Mouse (Mus musculus) kidney, adult 18-20 months (tissue): ENCODE results near the gene Muc1.

Experiments used
- DNase-seq: peaks from one replicate; pipeline ENCODE4 v3.0.0; 2021

Muc1 gene

DNA sequence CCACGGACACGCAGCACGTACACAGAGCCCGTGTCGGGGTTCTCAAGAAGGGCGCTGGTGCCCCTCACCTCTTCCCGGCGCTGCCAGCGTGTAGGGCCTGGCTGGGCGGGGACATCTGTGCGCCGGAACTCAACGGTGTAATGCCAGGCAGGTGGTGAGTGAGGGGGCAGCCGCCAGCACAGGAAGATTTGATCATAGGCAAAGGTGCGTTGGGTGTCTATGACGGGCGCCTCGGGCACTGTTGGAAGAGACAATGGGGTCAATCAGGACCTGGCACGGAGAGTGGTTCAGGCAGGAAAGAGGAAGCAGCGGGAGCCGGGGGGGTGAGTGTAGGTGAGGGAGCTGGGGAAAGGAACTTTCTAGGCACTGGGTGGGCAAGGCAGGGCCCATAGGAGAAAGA, 8.8 kb downstream of the Muc1 start:
- DNase-seq = no peak

GRCm38 (mm10) chr3:89238494-89238893, 9.6 kb downstream of the Muc1 start:
- peak; percentile 19 for DNase-seq

- DNase-seq = peak; percentile 64
Measured at GRCm38 (mm10) chr3:89242331-89242895, 13.6 kb downstream of the Muc1 start.

GRCm38 (mm10) chr3:89243609-89244008, 14.8 kb downstream of the Muc1 start:
- DNase-seq = peak; percentile 55

DNA sequence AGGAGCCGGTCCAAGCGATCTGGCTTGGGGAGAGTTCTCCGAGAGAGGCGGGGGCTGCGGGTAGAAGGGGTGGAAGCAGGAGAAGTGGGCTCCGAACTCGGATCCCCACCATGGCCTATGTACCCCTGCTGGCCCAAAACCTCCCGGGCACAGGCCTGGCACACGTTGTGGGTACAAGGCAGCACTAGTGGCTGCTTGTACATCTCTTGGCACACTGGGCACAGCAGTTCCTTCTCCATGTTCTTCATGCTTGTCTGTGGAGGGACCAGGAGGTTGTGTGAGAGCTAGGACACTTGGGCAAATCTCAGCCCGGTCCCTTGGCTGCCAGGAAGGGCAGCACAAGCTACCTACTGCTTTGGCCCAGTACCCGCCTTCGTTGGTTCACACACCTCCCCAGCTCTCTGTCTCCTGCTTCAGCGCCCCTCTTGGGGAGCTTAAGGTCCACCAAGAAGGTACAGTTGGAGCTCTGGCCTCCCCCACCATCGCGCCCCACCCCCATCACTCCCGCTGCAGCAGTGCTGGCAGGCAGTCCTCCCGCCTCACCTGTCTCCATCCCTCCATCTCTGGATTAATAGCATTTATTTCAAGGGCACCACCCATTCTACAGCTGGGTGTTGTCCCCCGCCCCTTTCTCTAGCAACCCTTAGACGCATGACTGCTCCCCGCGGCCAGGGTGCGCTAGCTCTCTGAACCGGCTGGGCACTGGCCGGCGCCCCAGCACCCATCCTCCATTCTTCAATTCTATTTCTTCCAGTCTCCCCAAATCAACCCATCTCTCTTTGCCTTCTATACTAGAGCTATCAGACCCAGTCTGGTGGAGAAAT, 15.5 kb downstream of the Muc1 start:
- peak; percentile 49 for DNase-seq

DNA sequence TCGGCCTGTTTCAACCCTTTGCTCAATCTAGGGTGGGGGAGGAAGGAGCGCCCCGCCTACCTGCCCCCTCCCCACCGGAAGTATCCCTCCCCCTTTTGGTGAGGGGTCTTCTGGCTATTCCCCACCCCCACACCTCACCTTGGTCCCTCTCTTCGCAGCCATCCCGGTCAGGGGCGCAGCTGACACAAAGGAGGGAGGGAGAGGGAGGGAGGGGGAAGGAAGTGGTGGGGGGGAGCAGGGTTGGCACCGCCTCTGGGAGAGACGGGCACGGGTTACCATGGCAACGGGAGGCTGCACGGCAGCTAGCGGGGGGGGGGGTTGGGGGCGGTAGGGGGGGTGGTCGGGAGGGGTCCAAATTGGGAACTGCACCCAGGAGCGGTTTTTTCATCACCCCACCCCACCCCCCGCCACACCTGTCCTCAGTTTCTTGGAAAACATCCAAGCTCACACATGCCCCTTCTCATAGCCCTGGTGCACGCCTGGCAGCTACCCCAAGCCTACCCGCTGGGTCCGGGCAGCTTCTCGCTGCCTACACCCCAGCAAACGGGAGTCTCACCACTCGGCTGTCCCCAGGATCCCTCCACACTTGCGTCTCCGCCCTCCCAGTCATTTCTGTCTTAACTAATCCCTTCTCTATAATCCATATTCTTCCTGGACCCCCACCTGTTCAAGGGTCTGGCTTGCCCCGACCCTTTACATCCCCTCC, 16.3 kb downstream of the Muc1 start:
- DNase-seq = no peak

DNA sequence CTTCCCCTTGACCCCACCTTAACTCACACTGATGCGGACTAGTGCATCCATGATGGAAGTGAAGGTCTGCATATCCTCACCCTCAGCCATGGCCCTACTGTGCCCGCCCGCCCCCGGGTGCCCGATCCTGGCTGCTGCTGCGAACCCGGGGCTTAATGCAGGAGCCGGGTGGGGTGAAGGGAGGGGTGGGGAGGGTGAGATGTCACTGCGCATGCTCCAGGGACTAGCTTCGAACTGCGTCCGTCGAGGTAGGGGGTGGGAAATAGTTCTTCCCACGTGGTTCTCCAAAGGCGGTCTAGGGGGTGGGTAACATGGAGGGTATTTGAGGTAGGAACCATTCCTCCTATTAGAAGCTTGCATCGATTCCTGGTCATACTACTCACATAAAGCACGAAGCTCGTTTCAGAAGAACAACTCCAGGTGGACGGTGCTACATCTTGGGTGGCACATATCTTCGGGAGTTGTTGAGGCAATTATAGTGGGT, 16.9 kb downstream of the Muc1 start, which contains the start of gene Krtcap2:
Krtcap2 (plus strand) TSS at position 279 of the 484 bp plus-strand sequence.
- no peak for DNase-seq

- DNase-seq = peak; percentile 91
Measured at GRCm38 (mm10) chr3:89246261-89247100, 17.6 kb downstream of the Muc1 start, which contains the start of gene Trim46. TSS of gene Trim46 (minus strand) at chr3:89246309.

GRCm38 (mm10) chr3:89247466-89247865, 18.6 kb downstream of the Muc1 start:
- no peak for DNase-seq

GRCm38 (mm10) chr3:89250435-89251040, 21.7 kb downstream of the Muc1 start:
- DNase-seq = peak; percentile 84

DNA sequence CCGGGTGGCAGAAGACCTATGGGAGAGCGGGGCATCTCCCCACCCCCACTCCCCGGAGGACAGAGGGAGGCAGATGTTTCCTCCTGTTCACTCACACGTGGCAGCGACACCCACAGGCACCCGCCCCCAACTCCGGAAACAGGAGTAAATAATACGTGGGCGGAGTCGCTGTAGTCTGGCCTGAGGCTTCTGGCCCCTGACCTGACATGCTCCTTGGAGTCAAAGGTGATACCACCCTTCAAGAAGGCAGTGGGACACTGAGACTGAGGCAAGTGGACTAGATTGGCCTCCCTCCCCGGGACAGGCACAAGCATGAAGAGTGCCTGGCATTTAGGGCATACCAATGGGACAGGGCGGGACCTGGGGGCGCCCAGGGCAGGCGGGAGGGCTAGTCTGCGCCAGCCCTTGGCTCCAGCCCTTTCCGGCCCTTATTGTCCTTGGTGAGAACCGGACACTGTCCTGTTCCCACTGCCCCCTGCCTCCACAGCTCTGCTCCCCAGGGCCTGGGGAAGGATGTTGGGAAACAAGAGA, 22.6 kb downstream of the Muc1 start:
- peak; percentile 74 for DNase-seq

DNA sequence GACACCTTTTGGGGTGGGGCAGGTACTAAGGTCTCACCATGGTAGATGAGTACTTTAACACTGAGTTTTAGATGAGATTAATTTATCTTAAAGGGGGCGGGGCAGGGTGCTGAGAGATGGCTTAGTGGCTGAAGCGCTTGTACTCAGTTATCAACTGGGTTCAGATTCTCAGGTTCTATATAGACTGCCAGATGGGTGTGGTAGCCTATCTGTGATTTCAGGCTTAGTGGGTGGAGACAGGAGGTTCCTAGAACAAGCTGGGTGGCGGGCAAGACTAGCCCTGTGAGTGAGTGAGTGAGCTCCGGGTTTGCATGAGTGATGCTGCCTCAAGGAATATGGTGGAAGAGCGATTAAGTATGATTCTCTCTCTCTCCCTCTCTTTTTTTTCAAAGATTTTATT, 26.1 kb downstream of the Muc1 start:
- DNase-seq = no peak

DNA sequence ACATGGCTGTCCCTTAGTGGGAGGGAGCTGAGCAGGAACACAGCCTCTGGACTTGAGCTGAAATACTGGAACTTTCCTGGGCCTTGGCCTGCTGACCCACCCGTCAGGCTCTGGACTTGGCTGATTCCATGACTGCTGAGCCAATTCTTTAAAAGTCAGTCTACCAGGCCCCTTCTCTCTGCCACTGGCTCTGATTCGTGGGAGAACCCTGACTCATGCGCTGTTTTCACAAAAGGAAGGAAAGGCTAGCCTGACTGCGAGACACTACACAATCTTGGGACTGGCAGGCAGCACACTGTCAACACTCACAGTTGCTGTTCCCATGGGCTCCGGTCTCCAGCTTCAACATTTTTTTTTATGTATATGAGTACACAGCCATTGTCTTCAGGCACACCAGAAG, 27.3 kb downstream of the Muc1 start:
- DNase-seq = no peak

GRCm38 (mm10) chr3:89259076-89259475, 30.2 kb downstream of the Muc1 start, which contains the start of gene Dpm3:
TSS of gene Dpm3 (plus strand) at chr3:89259358.
- DNase-seq = no peak

DNA sequence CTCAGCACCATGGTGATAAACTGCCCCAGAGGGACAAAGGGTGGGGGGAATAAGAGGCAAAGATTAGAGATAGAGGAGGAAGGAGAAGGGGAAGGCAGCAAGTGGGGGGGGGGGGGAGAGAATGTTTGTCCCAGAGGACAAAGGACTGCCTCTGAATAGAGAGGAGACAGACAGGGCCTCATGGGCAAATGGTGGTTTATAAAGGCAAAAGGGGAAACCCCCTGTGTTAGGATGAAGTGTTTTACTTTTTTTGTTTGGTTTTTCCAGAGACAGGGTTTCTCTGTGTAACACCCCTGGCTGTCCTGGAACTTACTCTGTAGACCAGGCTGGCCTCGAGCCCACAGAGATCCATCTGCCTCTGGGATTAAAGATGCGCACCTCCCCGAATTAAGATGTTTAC, 31.4 kb downstream of the Muc1 start:
- DNase-seq = no peak

DNA sequence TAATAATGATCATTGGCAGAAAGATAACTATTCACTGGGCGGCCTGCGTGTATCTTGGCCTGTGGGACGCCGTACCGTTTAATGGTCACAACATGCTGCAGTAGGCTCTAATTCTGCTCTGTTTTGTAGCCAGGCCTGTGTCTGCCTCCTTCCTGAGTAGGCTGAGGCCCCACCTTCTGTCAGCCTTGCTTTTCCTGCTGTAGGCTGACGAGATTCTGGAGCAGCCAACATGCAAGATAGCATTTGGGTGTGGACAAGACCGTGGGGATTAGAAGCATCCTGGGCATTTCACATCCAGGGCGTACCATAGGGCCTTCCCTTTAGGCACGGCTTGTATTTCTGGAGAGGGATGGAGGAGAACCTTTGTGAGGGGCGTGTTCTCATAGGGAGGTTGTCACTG, 33.6 kb downstream of the Muc1 start:
- no peak for DNase-seq

- peak; percentile 82 for DNase-seq
Measured at GRCm38 (mm10) chr3:89266439-89266893, 37.6 kb downstream of the Muc1 start.

- DNase-seq = no peak
Measured at GRCm38 (mm10) chr3:89268916-89269315, 40.1 kb downstream of the Muc1 start.

GRCm38 (mm10) chr3:89270051-89270755, 41.3 kb downstream of the Muc1 start, which contains the start of gene Slc50a1:
TSS of gene Slc50a1 (minus strand) at chr3:89270570.
- peak; percentile 88 for DNase-seq

- no peak for DNase-seq
Measured at GRCm38 (mm10) chr3:89270891-89271290, 42.0 kb downstream of the Muc1 start.

GRCm38 (mm10) chr3:89271760-89272159, 42.9 kb downstream of the Muc1 start:
- peak; percentile 56 for DNase-seq
